Mouse (Mus musculus): ENCODE measurements around the gene Vsig2. TPM values are rescaled to one million over a fixed set of nuclear protein-coding genes. Genes with fewer than 3 reads are reported as not detected.
A peak's percentile ranks its signal among the peaks of the same experiment; 100 is the strongest.

The Vsig2 gene
- total and polyA plus RNA-seq, 3 experiments = 2.5 to 21.1 (median 4.9) TPM

DNA sequence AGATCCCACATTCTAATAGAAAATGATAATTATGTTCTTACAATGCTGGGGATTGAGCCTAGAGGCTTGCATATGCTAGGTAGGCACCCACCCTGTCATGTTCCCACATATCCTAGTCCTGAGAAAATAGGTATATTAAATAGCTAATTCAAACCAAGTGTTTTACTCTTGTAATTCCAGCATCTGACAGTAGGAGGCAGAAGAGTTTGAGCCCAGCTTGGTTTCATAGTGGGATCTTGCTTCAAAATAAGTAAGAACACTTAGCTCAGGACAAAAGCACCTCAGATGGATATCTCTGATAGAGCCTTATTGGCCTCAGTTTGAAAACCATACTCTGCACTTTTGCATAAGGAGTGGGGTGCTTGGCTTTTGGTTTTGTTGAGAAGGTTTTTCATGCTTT is 34.7 kb upstream of the Vsig2 start:
- intact Hi-C loops (cut with DNase I) = no loop called here
- Histone ChIP-seq H3K79me2 (replicated peaks; ENCODE audit: control insufficient read depth, insufficient read depth, low read length) (peaks cover 3% of the 10 kb centered on the region; the same call in 1 of the 2 replicates), H3K27ac (no peak overlapping the region), H3K4me3 (no peak overlapping the region), H3K36me3 (ENCODE audit: control insufficient read depth, insufficient read depth, low read length) (no peaks in the 10 kb centered on the region), H3K4me1 (ENCODE audit: control insufficient read depth, insufficient read depth, low read length) (no peaks in the 10 kb centered on the region; the same call in 1 of the 2 replicates), H3K27me3 (ENCODE audit: control insufficient read depth, insufficient read depth, low read length) (no peaks in the 10 kb centered on the region), H3K9ac (ENCODE audit: low read depth, low read length) (no peak overlapping the region)
- DNase-seq = no peak
- no peak for TF ChIP-seq EP300 (IDR thresholded peaks at IDR 0.05; ENCODE audit: insufficient read depth, low read depth, low read length)
- peak; percentile 62 for TF ChIP-seq CTCF (IDR thresholded peaks at IDR 0.05)

DNA sequence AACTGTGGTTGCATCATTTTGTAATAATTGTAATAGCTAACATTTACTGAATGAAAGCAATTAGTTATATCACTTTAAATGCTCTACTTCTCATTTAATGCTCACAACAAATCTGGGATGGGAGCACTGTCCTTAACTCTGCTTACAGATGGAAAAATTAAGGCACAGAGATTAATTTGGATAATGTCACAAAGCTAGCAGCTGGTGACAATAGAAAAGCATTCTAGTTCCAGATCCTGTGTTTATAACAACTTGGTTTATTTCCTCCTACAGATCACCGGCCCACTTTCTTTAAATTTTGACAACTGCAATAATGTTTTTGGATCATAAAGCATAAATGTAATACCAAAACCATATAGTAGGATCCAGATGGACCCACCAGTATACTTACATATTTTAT is 33.0 kb upstream of the Vsig2 start:
- Histone ChIP-seq H3K27ac (no peak overlapping the region), H3K79me2 (replicated peaks; ENCODE audit: control insufficient read depth, insufficient read depth, low read length) (peaks cover 4% of the 10 kb centered on the region; the same call in 1 of the 2 replicates), H3K36me3 (ENCODE audit: control insufficient read depth, insufficient read depth, low read length) (no peaks in the 10 kb centered on the region), H3K4me3 (no peak overlapping the region), H3K27me3 (ENCODE audit: control insufficient read depth, insufficient read depth, low read length) (no peaks in the 10 kb centered on the region), H3K9ac (ENCODE audit: low read depth, low read length) (no peak overlapping the region), H3K4me1 (ENCODE audit: control insufficient read depth, insufficient read depth, low read length) (no peaks in the 10 kb centered on the region; the same call in 1 of the 2 replicates)
- whole genome bisulfite sequencing = 71% methylated on average over 1 of the region's 1 CpGs
- DNase-seq = no peak
- intact Hi-C loops (cut with DNase I) = no loop called here
- TF ChIP-seq EP300 (IDR thresholded peaks at IDR 0.05; ENCODE audit: insufficient read depth, low read depth, low read length) = no peak
- TF ChIP-seq POLR2A (IDR thresholded peaks at IDR 0.05; ENCODE audit: insufficient read depth, low read depth, low read length) = no peak
- no peak for TF ChIP-seq CTCF (IDR thresholded peaks at IDR 0.05)

DNA sequence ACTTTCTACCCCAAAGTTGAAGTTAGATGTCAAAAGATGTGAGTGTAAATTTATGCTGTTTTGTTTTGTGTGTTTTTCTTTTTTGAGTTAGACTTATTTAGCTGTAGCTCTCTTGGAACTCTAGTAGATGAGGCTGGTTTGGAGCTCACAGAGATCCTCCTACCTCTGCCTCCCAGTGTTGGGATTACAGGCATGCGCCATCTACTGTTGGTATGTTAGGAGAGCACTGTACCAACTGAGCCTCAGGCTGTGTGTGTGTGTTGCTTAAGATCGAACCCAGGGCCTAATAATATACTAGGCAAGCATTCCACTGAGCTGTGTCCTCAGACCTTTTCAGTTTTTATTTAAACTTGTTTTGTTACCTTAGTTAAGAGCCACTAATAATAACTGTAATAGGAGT is 27.0 kb upstream of the Vsig2 start:
- H3K27ac ChIP-seq = no peak overlapping the region

DNA sequence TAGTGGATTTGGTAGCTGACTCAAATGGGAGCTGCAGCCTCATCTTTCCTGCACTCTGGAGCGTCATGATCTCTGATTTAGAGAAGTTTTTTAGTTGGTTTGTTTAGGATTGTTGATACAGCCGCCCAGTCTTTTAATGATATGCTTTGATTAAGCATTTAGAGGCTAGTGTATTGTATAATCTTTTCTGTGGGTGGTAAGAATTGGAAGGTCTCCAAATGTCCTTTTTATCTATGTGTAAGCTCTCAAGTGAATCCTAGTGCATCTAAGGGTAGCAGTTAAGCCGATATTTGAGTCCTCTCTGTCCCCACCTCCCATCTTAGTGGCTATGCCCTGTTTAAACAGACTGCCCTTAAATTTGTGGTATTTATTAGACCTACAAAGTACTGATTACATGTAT is 24.6 kb upstream of the Vsig2 start:
- Histone ChIP-seq H3K4me3 (no peak overlapping the region), H3K9ac (ENCODE audit: low read depth, low read length) (no peak overlapping the region), H3K79me2 (replicated peaks; ENCODE audit: control insufficient read depth, insufficient read depth, low read length) (peaks cover 4% of the 10 kb centered on the region; the same call in 1 of the 2 replicates), H3K36me3 (ENCODE audit: control insufficient read depth, insufficient read depth, low read length) (no peaks in the 10 kb centered on the region), H3K27ac (no peak overlapping the region), H3K4me1 (ENCODE audit: control insufficient read depth, insufficient read depth, low read length) (no peaks in the 10 kb centered on the region; the same call in 1 of the 2 replicates), H3K27me3 (ENCODE audit: control insufficient read depth, insufficient read depth, low read length) (no peaks in the 10 kb centered on the region)
- 70% methylated on average over 3 of the region's 3 CpGs for WGBS
- no peak for DNase-seq
- intact Hi-C loops (cut with DNase I) = no loop called here
- no peak for TF ChIP-seq POLR2A (IDR thresholded peaks at IDR 0.05; ENCODE audit: insufficient read depth, low read depth, low read length)
- TF ChIP-seq CTCF (IDR thresholded peaks at IDR 0.05) = no peak
- no peak for TF ChIP-seq EP300 (IDR thresholded peaks at IDR 0.05; ENCODE audit: insufficient read depth, low read depth, low read length)

More for the DNA sequence above, 27.0 kb upstream of the Vsig2 start:
- TF ChIP-seq CTCF (IDR thresholded peaks at IDR 0.05) (peak; percentile 60), POLR2A (IDR thresholded peaks at IDR 0.05; ENCODE audit: insufficient read depth, low read depth, low read length) (no peak), EP300 (IDR thresholded peaks at IDR 0.05; ENCODE audit: insufficient read depth, low read depth, low read length) (no peak)
- Histone ChIP-seq H3K36me3 (ENCODE audit: control insufficient read depth, insufficient read depth, low read length) (no peaks in the 10 kb centered on the region), H3K4me1 (ENCODE audit: control insufficient read depth, insufficient read depth, low read length) (no peaks in the 10 kb centered on the region; the same call in 1 of the 2 replicates), H3K27me3 (ENCODE audit: control insufficient read depth, insufficient read depth, low read length) (no peaks in the 10 kb centered on the region), H3K9ac (ENCODE audit: low read depth, low read length) (no peak overlapping the region), H3K79me2 (replicated peaks; ENCODE audit: control insufficient read depth, insufficient read depth, low read length) (peaks cover 5% of the 10 kb centered on the region; the same call in 1 of the 2 replicates), H3K4me3 (no peak overlapping the region)
- no peak for DNase-seq
- WGBS = 92% methylated on average over 2 of the region's 2 CpGs
- intact Hi-C loops (cut with DNase I) = no loop called here

DNA sequence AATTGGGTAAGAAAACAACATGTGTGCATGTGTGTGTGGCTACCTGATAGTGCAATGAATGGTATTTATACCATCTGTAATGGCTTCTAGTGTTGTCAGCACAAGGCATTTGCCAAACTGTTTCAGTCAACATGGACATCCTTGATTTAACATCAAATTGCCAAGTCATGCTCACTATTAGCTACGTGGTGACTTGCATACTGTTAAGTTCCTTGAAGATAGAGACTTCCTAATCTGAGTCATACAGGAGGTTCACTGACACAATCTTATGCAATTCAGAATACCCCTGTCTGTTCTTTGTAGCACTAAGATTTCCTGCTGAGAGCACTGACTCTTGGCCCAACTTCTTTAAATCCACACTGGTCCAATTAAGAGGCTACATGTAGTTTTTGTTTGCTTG is 21.6 kb upstream of the Vsig2 start:
- Histone ChIP-seq H3K79me2 (replicated peaks; ENCODE audit: control insufficient read depth, insufficient read depth, low read length) (peaks cover 3% of the 10 kb centered on the region; the same call in 1 of the 2 replicates), H3K4me1 (ENCODE audit: control insufficient read depth, insufficient read depth, low read length) (no peaks in the 10 kb centered on the region; the same call in 1 of the 2 replicates), H3K36me3 (ENCODE audit: control insufficient read depth, insufficient read depth, low read length) (no peaks in the 10 kb centered on the region), H3K4me3 (no peak overlapping the region), H3K27me3 (ENCODE audit: control insufficient read depth, insufficient read depth, low read length) (no peaks in the 10 kb centered on the region), H3K9ac (ENCODE audit: low read depth, low read length) (no peak overlapping the region), H3K27ac (no peak overlapping the region)
- 22% methylated on average over 1 of the region's 1 CpGs for WGBS
- DNase-seq = no peak
- no peak for TF ChIP-seq EP300 (IDR thresholded peaks at IDR 0.05; ENCODE audit: insufficient read depth, low read depth, low read length)
- no peak for TF ChIP-seq POLR2A (IDR thresholded peaks at IDR 0.05; ENCODE audit: insufficient read depth, low read depth, low read length)
- TF ChIP-seq CTCF (IDR thresholded peaks at IDR 0.05) = no peak
- intact Hi-C loops (cut with DNase I) = no loop called here

DNA sequence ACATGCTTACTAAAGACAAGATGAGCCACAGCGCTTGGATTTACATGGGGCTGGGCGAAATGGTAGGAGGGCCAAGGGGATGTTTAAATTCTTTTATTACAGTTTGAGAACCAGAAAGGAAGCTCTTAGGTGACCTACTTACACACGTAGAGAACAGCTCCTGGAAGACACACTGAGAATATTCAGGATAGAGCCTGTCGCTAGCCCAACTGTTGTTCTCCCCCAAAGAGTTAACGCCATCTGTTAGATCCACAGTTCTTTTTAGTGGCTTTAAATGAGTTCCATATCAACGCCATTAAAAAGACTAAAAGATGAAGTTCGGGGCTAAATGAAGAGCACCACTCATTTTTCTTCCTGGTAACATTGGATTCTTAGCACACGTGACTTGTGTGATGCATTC is 20.1 kb upstream of the Vsig2 start:
- Histone ChIP-seq H3K79me2 (replicated peaks; ENCODE audit: control insufficient read depth, insufficient read depth, low read length) (peaks cover 3% of the 10 kb centered on the region; the same call in 1 of the 2 replicates), H3K4me3 (no peak overlapping the region), H3K27me3 (ENCODE audit: control insufficient read depth, insufficient read depth, low read length) (no peaks in the 10 kb centered on the region), H3K4me1 (ENCODE audit: control insufficient read depth, insufficient read depth, low read length) (no peaks in the 10 kb centered on the region; the same call in 1 of the 2 replicates), H3K27ac (no peak overlapping the region), H3K9ac (ENCODE audit: low read depth, low read length) (no peak overlapping the region), H3K36me3 (ENCODE audit: control insufficient read depth, insufficient read depth, low read length) (no peaks in the 10 kb centered on the region)
- TF ChIP-seq EP300 (IDR thresholded peaks at IDR 0.05; ENCODE audit: insufficient read depth, low read depth, low read length) (no peak), POLR2A (IDR thresholded peaks at IDR 0.05; ENCODE audit: insufficient read depth, low read depth, low read length) (no peak), CTCF (IDR thresholded peaks at IDR 0.05) (no peak)
- intact Hi-C loops (cut with DNase I) = no loop called here
- 95% methylated on average over 8 of the region's 8 CpGs for WGBS
- DNase-seq = no peak
